Mouse (Mus musculus) lung, adult 2 months (tissue): ENCODE data around the gene Pcna. TPM values are rescaled to one million over a fixed set of nuclear protein-coding genes. Genes with fewer than 3 reads are reported as not detected.
"Not testable (repeated sequence)": the region's sequence is repeated elsewhere in the genome, so short reads cannot be mapped to it uniquely, and the experiment has no call there.

Experiments
- DNase-seq: peaks from one replicate; pipeline ENCODE4 v3.0.0; 2022
- H3K4me1 ChIP-seq: fragments of 200-500 bp; 2 replicates; pipeline ENCODE4 v1.6.1; 2011; ENCODE audit warnings: low read length; ENCODE audit not compliant: control insufficient read depth, insufficient read depth
- H3K4me3 ChIP-seq: fragments of 200-500 bp; replicated peaks from 2 replicates; pipeline ENCODE3; 2011; ENCODE audit warnings: low read depth, mild to moderate bottlenecking, control low read depth, low read length; ENCODE audit errors: extremely low read depth
- CTCF ChIP-seq: fragments of 200-500 bp; IDR thresholded peaks from 2 replicates; pipeline ENCODE4 v1.5.1; 2011; ENCODE audit warnings: mild to moderate bottlenecking, low read length, control low read depth; ENCODE audit not compliant: insufficient read depth
- POLR2A ChIP-seq: fragments of 200-500 bp; IDR thresholded peaks from 2 replicates; pipeline ENCODE4 v1.6.1; 2011; ENCODE audit warnings: low read depth, mild to moderate bottlenecking, control low read depth, low read length, borderline replicate concordance; ENCODE audit errors: extremely low read depth
- WGBS: fragments of 180-500 bp; shearing (Covaris S2); methylation state at CpG from one replicate; pipeline ENCODE4 v1.1.7; 2018; 5-methylcytosine and 5-hydroxymethylcytosine counted together
- polyA plus RNA-seq: library from polyadenylated mRNA; depleted of rRNA; stranded (reverse); fragments of >200 nt; gene quantifications from 2 replicates; pipeline ENCODE4 v1.2.3, GENCODE M21; 2012; rRNA removed

The Pcna gene
- 52.7 and 59.2 TPM in 2 replicates for polyA plus RNA-seq

- peaks cover 7% of the 10 kb centered on the region for H3K4me1 ChIP-seq
- peak; percentile 95 for DNase-seq
- WGBS: under 1% methylated on average over 79 of the region's 79 CpGs
- peak; percentile 77 for TF ChIP-seq POLR2A
- no peak for TF ChIP-seq CTCF
- H3K4me3 ChIP-seq: peak within 1 kb of the TSS; percentile 71
Measured at GRCm38 (mm10) chr2:132252542-132253528, at the start of gene Pcna. Gene Pcna (minus strand): TSS chr2:132253314.

GRCm38 (mm10) chr2:132301436-132301835 is 48.3 kb upstream of the Pcna start:
- Histone ChIP-seq H3K4me3 (no peak overlapping the region), H3K4me1 (peaks cover 2% of the 10 kb centered on the region; the same call in 1 of the 2 replicates)
- DNase-seq: no peak
- WGBS: 94% methylated on average over 4 of the region's 4 CpGs
- no peak for TF ChIP-seq POLR2A
- no peak for TF ChIP-seq CTCF

DNA sequence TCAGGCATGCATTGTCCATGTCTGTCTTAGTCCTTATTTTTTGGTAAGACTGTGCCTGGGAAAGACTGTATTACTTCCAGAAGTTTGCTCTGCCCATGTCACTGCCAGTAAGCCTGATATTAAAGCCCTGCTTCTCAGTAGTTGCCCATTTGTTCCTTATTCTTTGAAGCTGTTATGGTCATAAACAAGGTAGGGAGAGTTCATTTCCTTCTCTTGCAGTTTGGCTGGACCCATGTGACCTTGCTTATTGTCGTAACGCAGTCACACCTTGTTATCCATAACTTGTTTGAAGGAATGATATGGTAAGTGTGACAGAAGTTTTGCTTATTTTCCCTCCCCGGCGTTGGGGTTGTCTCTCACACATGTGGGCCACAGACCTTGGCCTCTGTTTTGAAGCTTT is 45.1 kb upstream of the Pcna start:
- Histone ChIP-seq H3K4me3 (no peak overlapping the region), H3K4me1 (peaks cover 2% of the 10 kb centered on the region; the same call in 1 of the 2 replicates)
- DNase-seq: no peak
- 88% methylated on average over 4 of the region's 4 CpGs for WGBS
- TF ChIP-seq POLR2A (no peak), CTCF (no peak)

GRCm38 (mm10) chr2:132293694-132294450 is 40.8 kb upstream of the Pcna start:
- DNase-seq: no peak

DNA sequence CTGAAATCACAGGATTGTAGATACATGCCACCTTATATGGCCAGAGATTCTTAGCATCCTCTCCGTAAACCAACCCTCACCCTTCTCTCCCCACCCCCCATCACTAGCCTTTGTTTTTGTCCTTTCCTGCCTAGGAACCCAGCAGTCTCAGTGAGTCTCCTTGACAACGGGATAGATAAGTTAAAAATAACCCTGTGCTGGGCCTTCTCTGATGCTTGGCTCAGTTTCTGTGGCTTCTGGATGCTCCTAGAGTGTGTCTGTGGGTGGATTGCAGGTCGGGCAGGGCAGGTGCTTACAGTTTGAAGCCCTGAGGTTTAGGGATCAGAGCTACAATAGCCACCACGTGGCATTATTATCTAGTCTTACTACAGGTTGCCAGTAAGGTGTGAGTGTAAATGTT is 39.0 kb upstream of the Pcna start:
- TF ChIP-seq POLR2A (no peak), CTCF (no peak)
- no peak for DNase-seq
- WGBS: 28% methylated on average over 4 of the region's 4 CpGs
- H3K4me3 ChIP-seq: no peak overlapping the region
- H3K4me1 ChIP-seq: peaks cover 12% of the 10 kb centered on the region

More at GRCm38 (mm10) chr2:132293694-132294450, 40.8 kb upstream of the Pcna start:
- WGBS: 85% methylated on average over 10 of the region's 10 CpGs
- TF ChIP-seq CTCF (no peak), POLR2A (no peak)
- Histone ChIP-seq H3K4me1 (peaks cover 12% of the 10 kb centered on the region), H3K4me3 (no peak overlapping the region)

DNA sequence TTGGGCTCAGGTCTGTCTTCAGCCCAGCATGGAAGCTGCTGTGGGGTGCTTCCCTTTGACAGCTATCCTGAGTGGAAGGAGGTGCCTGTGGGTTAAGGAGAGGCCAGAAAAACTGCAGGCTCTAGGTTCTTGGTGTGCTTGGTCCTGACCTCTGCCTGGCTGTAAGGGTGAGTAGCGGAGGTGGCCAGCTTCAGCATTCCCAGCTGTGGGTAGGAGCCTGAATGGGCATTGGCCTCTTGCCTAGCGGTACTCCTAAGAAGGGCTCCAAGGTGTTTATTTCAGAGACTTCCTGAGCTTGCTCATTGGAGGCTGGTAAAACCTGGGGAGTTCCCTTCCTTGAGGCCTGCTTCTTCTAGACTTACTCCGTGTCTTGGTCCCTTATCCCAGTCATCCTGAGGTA is 38.2 kb upstream of the Pcna start:
- WGBS: 39% methylated on average over 3 of the region's 3 CpGs
- Histone ChIP-seq H3K4me1 (peaks cover 12% of the 10 kb centered on the region), H3K4me3 (no peak overlapping the region)
- no peak for TF ChIP-seq CTCF
- no peak for TF ChIP-seq POLR2A
- no peak for DNase-seq

GRCm38 (mm10) chr2:132290808-132291207 is 37.7 kb upstream of the Pcna start:
- no peak for DNase-seq
- H3K4me3 ChIP-seq: no peak overlapping the region
- WGBS: 53% methylated on average over 6 of the region's 6 CpGs
- TF ChIP-seq CTCF: no peak
- no peak for TF ChIP-seq POLR2A
- peaks cover 12% of the 10 kb centered on the region for H3K4me1 ChIP-seq

GRCm38 (mm10) chr2:132289213-132289612 is 36.1 kb upstream of the Pcna start:
- 35% methylated on average over 5 of the region's 7 CpGs for WGBS
- peaks cover 22% of the 10 kb centered on the region for H3K4me1 ChIP-seq
- H3K4me3 ChIP-seq, DNase-seq: not testable (repeated sequence)

DNA sequence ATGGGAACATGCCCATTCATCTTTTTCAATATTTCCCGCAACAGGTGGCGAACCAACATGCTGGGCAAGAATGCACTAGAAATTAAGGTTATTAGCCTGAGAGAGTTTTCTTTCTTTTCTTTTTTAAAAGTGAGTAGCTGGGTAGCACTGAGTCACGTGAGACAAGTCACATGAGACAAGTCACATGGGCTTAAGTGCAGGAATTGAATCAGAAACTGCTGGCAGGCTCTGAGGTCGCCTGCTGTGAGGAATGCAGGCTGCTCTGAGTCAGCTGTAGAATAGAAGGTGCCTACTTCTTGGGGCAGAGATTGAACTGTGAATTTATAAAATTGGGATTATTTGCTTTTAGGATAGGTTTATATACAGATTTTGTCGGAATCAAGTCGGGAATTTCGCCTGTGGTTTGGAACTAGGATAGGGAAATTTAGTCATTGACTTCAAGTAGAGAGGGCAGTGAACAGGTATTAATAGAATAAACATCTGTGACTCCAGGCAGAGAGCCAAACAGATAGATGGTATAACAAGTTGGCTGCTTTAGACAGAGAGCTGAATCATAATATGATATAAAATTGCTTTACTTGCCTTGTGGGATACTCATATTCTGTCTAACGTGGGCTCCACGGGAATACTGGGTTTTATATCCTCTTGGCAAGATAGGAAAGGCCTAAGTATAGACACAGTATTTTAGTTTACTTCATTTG is 33.4 kb upstream of the Pcna start:
- Histone ChIP-seq H3K4me3 (no peak overlapping the region), H3K4me1 (peaks cover 39% of the 10 kb centered on the region)
- TF ChIP-seq POLR2A (no peak), CTCF (no peak)
- 59% methylated on average over 9 of the region's 9 CpGs for WGBS
- no peak for DNase-seq

- not testable (repeated sequence) for H3K4me3 ChIP-seq, DNase-seq
- 70% methylated on average over 5 of the region's 5 CpGs for WGBS
- H3K4me1 ChIP-seq: peaks cover 38% of the 10 kb centered on the region
Measured at GRCm38 (mm10) chr2:132285722-132286121, 32.6 kb upstream of the Pcna start.
